Mouse (Mus musculus): ENCODE measurements around the gene Olfr1324. TPM values are rescaled to one million over a fixed set of nuclear protein-coding genes. Genes with fewer than 3 reads are reported as not detected.

Gene Olfr1324
- not detected for total RNA-seq (2023)

DNA sequence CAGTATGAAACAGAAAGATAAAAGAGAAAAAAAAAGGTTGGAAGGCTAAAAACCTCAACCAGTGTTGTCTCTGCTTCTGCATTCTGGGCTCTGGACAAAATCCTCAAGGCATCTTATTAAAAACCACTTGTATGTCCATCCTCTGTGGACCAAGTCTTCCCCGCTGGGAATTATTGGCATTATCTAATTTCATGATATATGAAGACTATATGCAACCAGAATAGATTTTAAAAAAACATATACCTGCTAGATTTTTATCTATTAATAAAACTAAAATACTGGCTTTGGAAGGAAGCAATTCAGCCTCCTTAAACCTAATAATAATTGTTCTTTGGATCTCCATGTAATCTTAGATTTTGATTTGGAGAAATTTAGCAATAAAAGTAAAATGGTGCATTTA, at the start of gene Olfr1324:
Olfr1324 (minus strand) TSS at position 101 of the 400 bp plus-strand sequence.

